In genomic region chr1:38502797-38503196, GRCm38 (mm10) we compare ENCODE assay signal across 14 mouse cellular contexts.
A peak's percentile ranks its signal among the peaks of the same experiment; 100 is the strongest.
DNase-seq lines count a peak whose midpoint lies in the region; ATAC-seq and TF ChIP-seq lines count a peak whose summit lies in the region.
"Had no signal": no experiment of that assay in that cellular context is flagged by ENCODE, and none has a peak within 500 bp of the region (broad histone marks: within the 10 kb centered on the region; RNA-seq: fewer than 3 reads in every experiment).

No protein-coding gene starts in this region.

- no peak for DNase-seq in forebrain, postnatal 0 days
- peak; percentile 17 for DNase-seq in liver, embryonic 11.5 days (ENCODE audit: low spot score)
- no peak for DNase-seq in liver, postnatal 0 days
- DNase-seq in yolk sac, embryonic 10.5 days (ENCODE audit: low spot score) = no peak
- no peak for DNase-seq in left cerebral cortex, adult 11 months (ENCODE audit: low spot score)
- DNase-seq: cerebellum, adult 11 months; cerebellum, postnatal 36 days; gastrocnemius, postnatal 10 days; thymus, postnatal 25 days had no signal

- H3K27me3 ChIP-seq in forebrain, embryonic 13.5 days = no peaks in the 10 kb centered on the region
- no peaks in the 10 kb centered on the region for H3K27me3 ChIP-seq in forebrain, postnatal 0 days (ENCODE audit: insufficient read depth, low read length)
- H3K27me3 ChIP-seq in liver, embryonic 11.5 days (replicated peaks; ENCODE audit: control insufficient read depth, insufficient read depth, low read length) = no peaks in the 10 kb centered on the region
- H3K27me3 ChIP-seq in liver, postnatal 0 days (ENCODE audit: insufficient read depth, low read length) = no peaks in the 10 kb centered on the region
- H3K27me3 ChIP-seq in midbrain, embryonic 13.5 days = no peaks in the 10 kb centered on the region
- H3K27me3 ChIP-seq: embryonic facial prominence, embryonic 12.5 days; limb, embryonic 13.5 days had no signal

- no peak overlapping the region for H3K4me3 ChIP-seq in forebrain, embryonic 13.5 days
- H3K4me3 ChIP-seq in forebrain, postnatal 0 days (ENCODE audit: low read depth, low read length) = no peak overlapping the region
- no peak overlapping the region for H3K4me3 ChIP-seq in liver, embryonic 11.5 days (ENCODE audit: low read depth, low read length)
- H3K4me3 ChIP-seq in liver, postnatal 0 days (ENCODE audit: low read depth, low read length) = no peak overlapping the region
- no peak overlapping the region for H3K4me3 ChIP-seq in midbrain, embryonic 13.5 days (replicated peaks)
- H3K4me3 ChIP-seq: embryonic facial prominence, embryonic 12.5 days; limb, embryonic 13.5 days had no signal

- WGBS in forebrain, embryonic 13.5 days = 28% methylated on average over 7 of the region's 7 CpGs
- WGBS in forebrain, postnatal 0 days = 26% methylated on average over 7 of the region's 7 CpGs
- WGBS in liver, embryonic 11.5 days = 79% methylated on average over 7 of the region's 7 CpGs
- WGBS in liver, postnatal 0 days (ENCODE audit: insufficient replicate concordance) = 80% methylated on average over 7 of the region's 7 CpGs
- 30% methylated on average over 7 of the region's 7 CpGs for WGBS in midbrain, embryonic 13.5 days

- no peaks in the 10 kb centered on the region for H3K9me3 ChIP-seq in forebrain, embryonic 13.5 days (replicated peaks)
- H3K9me3 ChIP-seq in forebrain, postnatal 0 days (ENCODE audit: low read length) = no peaks in the 10 kb centered on the region
- no peaks in the 10 kb centered on the region for H3K9me3 ChIP-seq in liver, embryonic 11.5 days (ENCODE audit: control insufficient read depth, low read length)
- no peaks in the 10 kb centered on the region for H3K9me3 ChIP-seq in liver, postnatal 0 days (ENCODE audit: low read length)
- no peaks in the 10 kb centered on the region for H3K9me3 ChIP-seq in midbrain, embryonic 13.5 days
- H3K9me3 ChIP-seq: embryonic facial prominence, embryonic 12.5 days; limb, embryonic 13.5 days had no signal

- peak overlapping the region; percentile 75 for H3K27ac ChIP-seq in forebrain, embryonic 13.5 days
- no peak overlapping the region for H3K27ac ChIP-seq in forebrain, postnatal 0 days (ENCODE audit: low read depth, low read length)
- H3K27ac ChIP-seq in liver, embryonic 11.5 days (ENCODE audit: low read depth, low read length) = no peak overlapping the region
- no peak overlapping the region for H3K27ac ChIP-seq in liver, postnatal 0 days (ENCODE audit: low read depth)
- peak overlapping the region; percentile 70 for H3K27ac ChIP-seq in midbrain, embryonic 13.5 days
- H3K27ac ChIP-seq: embryonic facial prominence, embryonic 12.5 days; limb, embryonic 13.5 days; stomach, postnatal 0 days had no signal

- TF ChIP-seq EP300 in liver, postnatal 0 days (IDR thresholded peaks at IDR 0.05; ENCODE audit: low read depth) = no peak

- peak; percentile 41; the same call in 1 of the 2 replicates for ATAC-seq in forebrain, embryonic 13.5 days
- no peak for ATAC-seq in forebrain, postnatal 0 days
- ATAC-seq in liver, embryonic 11.5 days (replicated peaks; ENCODE audit: low FRiP score) = no peak
- ATAC-seq in liver, postnatal 0 days = no peak
- ATAC-seq in midbrain, embryonic 13.5 days = peak; percentile 78

- no peaks in the 10 kb centered on the region for H3K36me3 ChIP-seq in forebrain, embryonic 13.5 days (ENCODE audit: poor library complexity, severe bottlenecking)
- H3K36me3 ChIP-seq in forebrain, postnatal 0 days (ENCODE audit: insufficient read depth) = no peaks in the 10 kb centered on the region
- H3K36me3 ChIP-seq in liver, embryonic 11.5 days (ENCODE audit: control insufficient read depth, insufficient read depth, low read length) = no peaks in the 10 kb centered on the region
- no peaks in the 10 kb centered on the region for H3K36me3 ChIP-seq in liver, postnatal 0 days (replicated peaks; ENCODE audit: insufficient read depth, low read length)
- no peaks in the 10 kb centered on the region for H3K36me3 ChIP-seq in midbrain, embryonic 13.5 days
- H3K36me3 ChIP-seq: embryonic facial prominence, embryonic 12.5 days; limb, embryonic 13.5 days had no signal

- no peak overlapping the region for H3K9ac ChIP-seq in forebrain, embryonic 13.5 days
- H3K9ac ChIP-seq in forebrain, postnatal 0 days = no peak overlapping the region
- no peak overlapping the region for H3K9ac ChIP-seq in liver, embryonic 11.5 days (ENCODE audit: low read depth, low read length)
- no peak overlapping the region for H3K9ac ChIP-seq in liver, postnatal 0 days (replicated peaks)
- H3K9ac ChIP-seq in midbrain, embryonic 13.5 days (replicated peaks) = no peak overlapping the region
- H3K9ac ChIP-seq: embryonic facial prominence, embryonic 12.5 days; limb, embryonic 13.5 days had no signal

- H3K4me1 ChIP-seq in forebrain, embryonic 13.5 days = peaks cover 39% of the 10 kb centered on the region
- peaks cover 4% of the 10 kb centered on the region; the same call in 1 of the 2 replicates for H3K4me1 ChIP-seq in forebrain, postnatal 0 days (ENCODE audit: insufficient read depth)
- H3K4me1 ChIP-seq in liver, embryonic 11.5 days (replicated peaks; ENCODE audit: control insufficient read depth, insufficient read depth, low read length) = peaks cover 3% of the 10 kb centered on the region; the same call in 1 of the 2 replicates
- H3K4me1 ChIP-seq in liver, postnatal 0 days (ENCODE audit: insufficient read depth) = no peaks in the 10 kb centered on the region
- H3K4me1 ChIP-seq in midbrain, embryonic 13.5 days (replicated peaks) = peaks cover 42% of the 10 kb centered on the region

- TF ChIP-seq CTCF in forebrain, postnatal 0 days (IDR thresholded peaks at IDR 0.05; ENCODE audit: low read depth) = no peak
- TF ChIP-seq CTCF in liver, postnatal 0 days (IDR thresholded peaks at IDR 0.05; ENCODE audit: low read depth) = no peak

- peak overlapping the region; percentile 18; the same call in 1 of the 2 replicates for H3K4me2 ChIP-seq in forebrain, embryonic 13.5 days
- no peak overlapping the region for H3K4me2 ChIP-seq in forebrain, postnatal 0 days (ENCODE audit: low read depth)
- H3K4me2 ChIP-seq in liver, embryonic 11.5 days = no peak overlapping the region
- H3K4me2 ChIP-seq in liver, postnatal 0 days (ENCODE audit: low read depth, low read length) = no peak overlapping the region
- no peak overlapping the region for H3K4me2 ChIP-seq in midbrain, embryonic 13.5 days (replicated peaks)
- H3K4me2 ChIP-seq: embryonic facial prominence, embryonic 12.5 days; limb, embryonic 13.5 days had no signal

Comparison
In these comparisons a context has a peak if more than half of its experiments do, and no peak if none do; other contexts are left out.
1. ATAC-seq: peak in forebrain, embryonic 13.5 days (single experiment) and midbrain, embryonic 13.5 days (single experiment); none in forebrain, postnatal 0 days (single experiment), liver, embryonic 11.5 days (single experiment) and liver, postnatal 0 days (single experiment).
2. H3K27ac ChIP-seq: peak in forebrain, embryonic 13.5 days (single experiment) and midbrain, embryonic 13.5 days (single experiment); none in forebrain, postnatal 0 days (single experiment), liver, embryonic 11.5 days (single experiment) and liver, postnatal 0 days (single experiment).